Mouse (Mus musculus) liver, embryonic 14.5 days (tissue): ENCODE measurements around the gene Myl6b. TPM values are rescaled to one million over a fixed set of nuclear protein-coding genes. Genes with fewer than 3 reads are reported as not detected.

Experiments used
- ATAC-seq: fragments of 200-750 bp; cut with Nextera tagmentation; 2 replicates; pipeline ENCODE4 v1.8.0; 2017; ENCODE audit warnings: moderate number of reproducible peaks, mild to moderate bottlenecking, moderate library complexity; ENCODE audit not compliant: insufficient read depth
- DNase-seq, 3 experiments: peaks; one replicate each; pipeline ENCODE4 v3.0.0-alpha.2; 2012 to 2013; ENCODE audit warnings: low read depth in 3 of 3, low spot score in 3 of 3
- H3K27ac ChIP-seq: fragments of 300-500 bp; sonication (generic); 2 replicates; pipeline ENCODE4 v1.5.1; 2014; ENCODE audit warnings: moderate library complexity, mild to moderate bottlenecking, control low read depth, inconsistent platforms
- H3K27me3 ChIP-seq: fragments of 300-500 bp; sonication (generic); 2 replicates; pipeline ENCODE4 v1.6.1; 2014; ENCODE audit warnings: mild to moderate bottlenecking, low read length, moderate library complexity; ENCODE audit not compliant: control insufficient read depth, insufficient read depth
- H3K36me3 ChIP-seq: fragments of 300-500 bp; sonication (generic); replicated peaks from 2 replicates; pipeline ENCODE4 v1.6.1; 2014; ENCODE audit warnings: low read depth; ENCODE audit not compliant: control insufficient read depth, insufficient read depth
- H3K4me1 ChIP-seq, 2 experiments: fragments of 200-500 bp in 1 of 2; fragments of 300-500 bp in 1 of 2; sonication (generic) in 1 of 2; replicated peaks; 2 replicates each; pipeline ENCODE4 v1.6.1; 2012 to 2014; ENCODE audit warnings: antibody characterized with exemption in 1 of 2, inconsistent platforms in 1 of 2, low read length in 1 of 2; ENCODE audit not compliant: control insufficient read depth in 2 of 2, insufficient read depth in 2 of 2
- H3K4me2 ChIP-seq: fragments of 300-500 bp; sonication (generic); 2 replicates; pipeline ENCODE4 v1.6.1; 2014; ENCODE audit warnings: low read depth, mild to moderate bottlenecking, control low read depth, moderate library complexity
- H3K4me3 ChIP-seq, 2 experiments: fragments of 200-500 bp in 1 of 2; fragments of 300-500 bp in 1 of 2; sonication (generic) in 1 of 2; 2 replicates each; pipeline ENCODE4 v1.5.1; 2012 to 2014; ENCODE audit warnings: low read depth in 2 of 2, low read length in 2 of 2, mild to moderate bottlenecking in 2 of 2, control low read depth in 1 of 2, inconsistent platforms in 1 of 2, moderate library complexity in 1 of 2; ENCODE audit not compliant: insufficient read depth in 1 of 2
- H3K9ac ChIP-seq: fragments of 300-500 bp; sonication (generic); replicated peaks from 2 replicates; pipeline ENCODE4 v1.6.1; 2014; ENCODE audit warnings: mild to moderate bottlenecking, control low read depth, moderate library complexity
- H3K9me3 ChIP-seq: fragments of 300-500 bp; sonication (generic); 2 replicates; pipeline ENCODE4 v1.6.1; 2016; ENCODE audit warnings: low read length, mixed read lengths; ENCODE audit not compliant: control insufficient read depth
- CTCF ChIP-seq: IDR thresholded peaks from 2 replicates; pipeline ENCODE4 v1.5.1; 2016; ENCODE audit warnings: antibody characterized with exemption, low read depth, control low read depth
- EP300 ChIP-seq: IDR thresholded peaks from 2 replicates; pipeline ENCODE4 v1.6.1; 2016; ENCODE audit warnings: antibody characterized with exemption, low read depth
- WGBS: fragments of 180-500 bp; shearing (Covaris S2); extraction: QIAGEN DNeasy Blood & Tissue Kit; methylation state at CpG from one replicate; pipeline ENCODE4 v1.1.7; 2014; ENCODE audit not compliant: insufficient replicate concordance; 5-methylcytosine and 5-hydroxymethylcytosine counted together
- microRNA-seq: library from miRNA; unstranded; fragments of <30 nt; microRNA quantifications from one replicate; pipeline ENCODE4, GENCODE M21; 2016
- polyA plus RNA-seq, 2 experiments: library from polyadenylated mRNA; depleted of rRNA in 1 of 2; stranded (reverse) in 1 of 2; unstranded in 1 of 2; fragments of >200 nt; fragmentation: Nextera tagmentation in 1 of 2; extraction: Ambion mirVana in 1 of 2; gene quantifications; 2 replicates each; pipeline versions ENCODE4 v1.2.1 to v1.2.3; 2012 to 2014

Myl6b gene
- polyA plus RNA-seq, 2 experiments = 0.72 to 1.2 TPM

DNA sequence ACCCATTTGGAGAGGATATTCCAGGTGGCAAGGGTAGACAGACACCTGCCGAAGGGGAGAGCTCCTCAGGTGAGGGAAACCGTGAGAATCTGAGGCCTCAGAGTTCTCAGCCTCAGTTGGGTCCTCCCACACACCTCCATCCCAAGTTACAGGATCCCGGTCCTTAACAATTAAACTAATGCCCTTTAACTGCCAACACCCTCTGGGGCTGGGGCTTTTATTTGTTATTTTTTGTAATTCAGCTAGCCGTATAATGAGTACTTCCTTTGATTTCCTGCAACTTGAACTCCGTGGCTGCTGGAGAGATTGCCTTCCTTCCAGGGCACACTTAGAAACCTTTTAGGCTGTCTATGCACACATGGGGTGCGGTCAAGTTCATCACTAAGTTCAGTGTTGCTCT, 54.1 kb downstream of the Myl6b start:
- DNase-seq (no peak), ATAC-seq (no peak)
- Histone ChIP-seq H3K36me3 (no peaks in the 10 kb centered on the region), H3K4me1 (no peaks in the 10 kb centered on the region), H3K4me3 (no peak overlapping the region), H3K27me3 (no peaks in the 10 kb centered on the region), H3K9me3 (no peaks in the 10 kb centered on the region), H3K27ac (no peak overlapping the region), H3K4me2 (no peak overlapping the region), H3K9ac (no peak overlapping the region)
- no peak for TF ChIP-seq EP300
- TF ChIP-seq CTCF = no peak
- WGBS = 49% methylated on average over 6 of the region's 6 CpGs

Small RNA genes lying within 50 kb of the gene (microRNA-seq; reads per million reads assigned to microRNA genes)
- gene Mir6916 (not detected), gene Mir8105 (2.5 reads per million)

Other genes starting within 250 kb of the Myl6b start
- 0.73 and 1.1 TPM in 2 replicates for gene Apon, start 244.6 kb downstream of the Myl6b start, polyA plus RNA-seq (2012; rRNA removed)
- gene Apon, start 244.6 kb downstream of the Myl6b start, polyA plus RNA-seq (2014; fragmentation: Nextera tagmentation; extraction: Ambion mirVana) = 0.52 and 0.58 TPM in 2 replicates
- 54.1 and 61.3 TPM in 2 replicates for gene Apof, start 230.0 kb downstream of the Myl6b start, polyA plus RNA-seq (2012; rRNA removed)
- gene Apof, start 230.0 kb downstream of the Myl6b start, polyA plus RNA-seq (2014; fragmentation: Nextera tagmentation; extraction: Ambion mirVana) = 73.7 and 74.1 TPM in 2 replicates
- 5.9 and 6.4 TPM in 2 replicates for gene Stat2, start 228.1 kb downstream of the Myl6b start, polyA plus RNA-seq (2012; rRNA removed)
- 4.2 and 5.4 TPM in 2 replicates for gene Stat2, start 228.1 kb downstream of the Myl6b start, polyA plus RNA-seq (2014; fragmentation: Nextera tagmentation; extraction: Ambion mirVana)
- 0.06 and 0.08 TPM in 2 replicates for gene Il23a, start 199.9 kb downstream of the Myl6b start, polyA plus RNA-seq (2012; rRNA removed)
- gene Il23a, start 199.9 kb downstream of the Myl6b start, polyA plus RNA-seq (2014; fragmentation: Nextera tagmentation; extraction: Ambion mirVana) = not detected in 2 replicates
- gene Pan2, start 195.3 kb downstream of the Myl6b start, polyA plus RNA-seq (2012; rRNA removed) = 11.5 and 13.3 TPM in 2 replicates
- 10.1 and 11.5 TPM in 2 replicates for gene Pan2, start 195.3 kb downstream of the Myl6b start, polyA plus RNA-seq (2014; fragmentation: Nextera tagmentation; extraction: Ambion mirVana)
- 23.8 and 38.8 TPM in 2 replicates for gene Cnpy2, start 176.2 kb downstream of the Myl6b start, polyA plus RNA-seq (2012; rRNA removed)
- gene Cnpy2, start 176.2 kb downstream of the Myl6b start, polyA plus RNA-seq (2014; fragmentation: Nextera tagmentation; extraction: Ambion mirVana) = 92.7 and 98.3 TPM in 2 replicates
- gene Cs, start 161.0 kb downstream of the Myl6b start, polyA plus RNA-seq (2012; rRNA removed) = 71.6 and 80.5 TPM in 2 replicates
- gene Cs, start 161.0 kb downstream of the Myl6b start, polyA plus RNA-seq (2014; fragmentation: Nextera tagmentation; extraction: Ambion mirVana) = 117 and 126 TPM in 2 replicates
- 6.5 and 7.7 TPM in 2 replicates for gene Coq10a, start 129.7 kb downstream of the Myl6b start, polyA plus RNA-seq (2012; rRNA removed)
- gene Coq10a, start 129.7 kb downstream of the Myl6b start, polyA plus RNA-seq (2014; fragmentation: Nextera tagmentation; extraction: Ambion mirVana) = 4.7 and 5.0 TPM in 2 replicates
- 7.4 and 7.7 TPM in 2 replicates for gene Ankrd52, start 121.6 kb downstream of the Myl6b start, polyA plus RNA-seq (2012; rRNA removed)
- gene Ankrd52, start 121.6 kb downstream of the Myl6b start, polyA plus RNA-seq (2014; fragmentation: Nextera tagmentation; extraction: Ambion mirVana) = 4.3 and 5.5 TPM in 2 replicates
- gene Slc39a5, start 97.5 kb downstream of the Myl6b start, polyA plus RNA-seq (2012; rRNA removed) = 33.0 and 40.8 TPM in 2 replicates
- gene Slc39a5, start 97.5 kb downstream of the Myl6b start, polyA plus RNA-seq (2014; fragmentation: Nextera tagmentation; extraction: Ambion mirVana) = 37.6 and 40.7 TPM in 2 replicates
- 24.2 and 25.4 TPM in 2 replicates for gene Nabp2, start 87.2 kb downstream of the Myl6b start, polyA plus RNA-seq (2012; rRNA removed)
- gene Nabp2, start 87.2 kb downstream of the Myl6b start, polyA plus RNA-seq (2014; fragmentation: Nextera tagmentation; extraction: Ambion mirVana) = 45.4 and 48.7 TPM in 2 replicates
- 5.0 and 5.9 TPM in 2 replicates for gene Rnf41, start 87.0 kb downstream of the Myl6b start, polyA plus RNA-seq (2012; rRNA removed)
- 4.8 and 6.2 TPM in 2 replicates for gene Rnf41, start 87.0 kb downstream of the Myl6b start, polyA plus RNA-seq (2014; fragmentation: Nextera tagmentation; extraction: Ambion mirVana)
- gene Smarcc2, start 39.4 kb downstream of the Myl6b start, polyA plus RNA-seq (2012; rRNA removed) = 23.2 and 29.8 TPM in 2 replicates
- 27.7 and 32.8 TPM in 2 replicates for gene Smarcc2, start 39.4 kb downstream of the Myl6b start, polyA plus RNA-seq (2014; fragmentation: Nextera tagmentation; extraction: Ambion mirVana)
- gene Myl6, start 4.5 kb downstream of the Myl6b start, polyA plus RNA-seq (2012; rRNA removed) = 429 and 654 TPM in 2 replicates
- gene Myl6, start 4.5 kb downstream of the Myl6b start, polyA plus RNA-seq (2014; fragmentation: Nextera tagmentation; extraction: Ambion mirVana) = 490 and 506 TPM in 2 replicates
- gene Esyt1, start 27.2 kb upstream of the Myl6b start, polyA plus RNA-seq (2012; rRNA removed) = 9.4 and 10.3 TPM in 2 replicates
- 7.0 and 7.8 TPM in 2 replicates for gene Esyt1, start 27.2 kb upstream of the Myl6b start, polyA plus RNA-seq (2014; fragmentation: Nextera tagmentation; extraction: Ambion mirVana)
- 3.3 and 4.0 TPM in 2 replicates for gene Zc3h10, start 49.1 kb upstream of the Myl6b start, polyA plus RNA-seq (2012; rRNA removed)
- gene Zc3h10, start 49.1 kb upstream of the Myl6b start, polyA plus RNA-seq (2014; fragmentation: Nextera tagmentation; extraction: Ambion mirVana) = 4.3 and 5.3 TPM in 2 replicates
- gene Rpl41, start 50.6 kb upstream of the Myl6b start, polyA plus RNA-seq (2012; rRNA removed) = 1,053 and 2,546 TPM in 2 replicates
- 3,181 and 3,454 TPM in 2 replicates for gene Rpl41, start 50.6 kb upstream of the Myl6b start, polyA plus RNA-seq (2014; fragmentation: Nextera tagmentation; extraction: Ambion mirVana)
- 57.6 and 113 TPM in 2 replicates for gene Pa2g4, start 67.3 kb upstream of the Myl6b start, polyA plus RNA-seq (2012; rRNA removed)
- gene Pa2g4, start 67.3 kb upstream of the Myl6b start, polyA plus RNA-seq (2014; fragmentation: Nextera tagmentation; extraction: Ambion mirVana) = 163 and 172 TPM in 2 replicates
- gene Erbb3, start 91.0 kb upstream of the Myl6b start, polyA plus RNA-seq (2012; rRNA removed) = 1.3 and 1.4 TPM in 2 replicates
- 1.1 and 1.5 TPM in 2 replicates for gene Erbb3, start 91.0 kb upstream of the Myl6b start, polyA plus RNA-seq (2014; fragmentation: Nextera tagmentation; extraction: Ambion mirVana)
- gene Rps26, start 128.1 kb upstream of the Myl6b start, polyA plus RNA-seq (2012; rRNA removed) = 867 and 921 TPM in 2 replicates
- 643 and 646 TPM in 2 replicates for gene Rps26, start 128.1 kb upstream of the Myl6b start, polyA plus RNA-seq (2014; fragmentation: Nextera tagmentation; extraction: Ambion mirVana)
- gene Ikzf4, start 147.3 kb upstream of the Myl6b start, polyA plus RNA-seq (2012; rRNA removed) = 0.13 and 0.18 TPM in 2 replicates
- gene Ikzf4, start 147.3 kb upstream of the Myl6b start, polyA plus RNA-seq (2014; fragmentation: Nextera tagmentation; extraction: Ambion mirVana) = 0.05 TPM in 1 of 2 replicates, not detected in the other
- gene Suox, start 175.4 kb upstream of the Myl6b start, polyA plus RNA-seq (2012; rRNA removed) = 8.1 and 8.6 TPM in 2 replicates
- 7.6 and 9.9 TPM in 2 replicates for gene Suox, start 175.4 kb upstream of the Myl6b start, polyA plus RNA-seq (2014; fragmentation: Nextera tagmentation; extraction: Ambion mirVana)
- 17.8 and 19.3 TPM in 2 replicates for gene Rab5b, start 197.6 kb upstream of the Myl6b start, polyA plus RNA-seq (2012; rRNA removed)
- 24.5 and 26.2 TPM in 2 replicates for gene Rab5b, start 197.6 kb upstream of the Myl6b start, polyA plus RNA-seq (2014; fragmentation: Nextera tagmentation; extraction: Ambion mirVana)
- gene Pmel, start 205.5 kb upstream of the Myl6b start, polyA plus RNA-seq (2012; rRNA removed) = 0.27 and 0.31 TPM in 2 replicates
- 0.20 and 0.50 TPM in 2 replicates for gene Pmel, start 205.5 kb upstream of the Myl6b start, polyA plus RNA-seq (2014; fragmentation: Nextera tagmentation; extraction: Ambion mirVana)
- 38.8 and 40.7 TPM in 2 replicates for gene Cdk2, start 206.3 kb upstream of the Myl6b start, polyA plus RNA-seq (2012; rRNA removed)
- 51.8 and 56.6 TPM in 2 replicates for gene Cdk2, start 206.3 kb upstream of the Myl6b start, polyA plus RNA-seq (2014; fragmentation: Nextera tagmentation; extraction: Ambion mirVana)
- gene Dgka, start 246.2 kb upstream of the Myl6b start, polyA plus RNA-seq (2012; rRNA removed) = 1.4 and 1.6 TPM in 2 replicates
- gene Dgka, start 246.2 kb upstream of the Myl6b start, polyA plus RNA-seq (2014; fragmentation: Nextera tagmentation; extraction: Ambion mirVana) = 2.0 and 2.1 TPM in 2 replicates
- 14.2 and 19.5 TPM in 2 replicates for gene Pym1, start 249.2 kb upstream of the Myl6b start, polyA plus RNA-seq (2012; rRNA removed)
- gene Pym1, start 249.2 kb upstream of the Myl6b start, polyA plus RNA-seq (2014; fragmentation: Nextera tagmentation; extraction: Ambion mirVana) = 12.4 and 15.3 TPM in 2 replicates